Mouse (Mus musculus): Measurements from ENCODE around the gene Itgb7. TPM values are rescaled to one million over a fixed set of nuclear protein-coding genes. Genes with fewer than 3 reads are reported as not detected.

Itgb7 gene
- polyA plus RNA-seq, 1 experiment = 23.0 TPM

DNA sequence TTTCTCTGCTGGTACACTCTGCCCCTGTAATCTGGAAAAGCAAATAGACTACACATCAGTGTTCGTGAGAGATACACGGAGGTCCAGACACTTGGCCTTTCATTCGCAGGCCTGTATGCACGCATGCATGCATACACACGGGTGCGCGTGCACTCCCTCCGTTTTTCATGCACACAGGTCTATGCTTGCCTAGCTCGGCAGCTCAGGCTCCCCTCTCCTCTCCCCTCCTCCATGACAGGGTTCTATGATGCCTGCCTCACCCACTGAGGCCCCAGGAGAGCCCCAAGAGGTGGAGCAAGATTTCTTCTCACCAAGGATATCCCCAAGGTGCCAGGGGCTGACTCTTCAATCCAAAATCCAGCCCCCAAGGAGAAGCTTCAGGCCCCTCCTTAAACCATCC lies 18.2 kb upstream of the Itgb7 start:
- 66% methylated on average over 9 of the region's 9 CpGs for WGBS
- no peak for DNase-seq (ENCODE audit: low read depth, low spot score)

DNA sequence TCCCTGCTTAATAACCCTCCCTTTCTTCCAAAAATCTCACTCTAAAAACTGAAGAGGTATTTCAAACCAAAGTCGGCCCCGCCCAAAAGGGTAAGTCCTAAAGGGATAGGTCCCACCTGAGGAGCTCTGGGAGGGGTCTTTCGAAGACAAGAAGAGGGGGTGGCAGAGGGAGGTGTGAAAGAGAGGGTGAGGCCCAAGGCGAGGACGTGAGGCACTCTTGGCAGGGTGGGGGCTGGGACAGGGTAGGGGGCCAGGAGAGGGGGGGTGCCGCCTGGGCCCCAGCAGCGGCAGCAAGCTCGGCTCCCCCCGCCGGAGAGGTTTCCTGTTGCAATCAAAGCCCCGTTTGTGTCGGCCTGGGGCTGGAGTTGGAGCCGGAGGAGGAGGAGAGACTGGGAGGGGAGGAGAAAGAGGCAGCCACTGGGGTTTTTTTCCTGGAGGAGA lies 17.5 kb upstream of the Itgb7 start:
- no peak for DNase-seq (ENCODE audit: low read depth, low spot score)

DNA sequence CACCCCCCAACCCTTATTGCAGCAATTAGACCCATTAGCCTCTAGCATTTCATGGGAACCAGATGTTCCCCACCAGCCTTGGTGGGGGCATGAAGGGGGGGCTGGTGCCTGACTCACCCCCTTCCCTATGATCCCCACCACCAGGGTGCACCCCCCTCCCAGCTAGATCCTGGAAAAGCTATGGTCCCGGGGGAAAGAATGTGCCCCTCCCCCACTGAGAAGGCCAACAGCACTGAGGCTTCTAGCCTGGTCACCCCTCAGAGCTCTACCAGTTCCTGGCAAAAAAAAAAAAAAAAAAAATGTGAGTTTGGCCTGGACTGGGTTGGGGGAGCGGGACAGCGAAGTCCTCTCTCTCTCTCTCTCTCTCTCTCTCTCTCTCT lies 17.1 kb upstream of the Itgb7 start:
- DNase-seq (ENCODE audit: low read depth, low spot score) = no peak

More for the DNA sequence above, 17.5 kb upstream of the Itgb7 start:
- 33% methylated on average over 13 of the region's 13 CpGs for WGBS

DNA sequence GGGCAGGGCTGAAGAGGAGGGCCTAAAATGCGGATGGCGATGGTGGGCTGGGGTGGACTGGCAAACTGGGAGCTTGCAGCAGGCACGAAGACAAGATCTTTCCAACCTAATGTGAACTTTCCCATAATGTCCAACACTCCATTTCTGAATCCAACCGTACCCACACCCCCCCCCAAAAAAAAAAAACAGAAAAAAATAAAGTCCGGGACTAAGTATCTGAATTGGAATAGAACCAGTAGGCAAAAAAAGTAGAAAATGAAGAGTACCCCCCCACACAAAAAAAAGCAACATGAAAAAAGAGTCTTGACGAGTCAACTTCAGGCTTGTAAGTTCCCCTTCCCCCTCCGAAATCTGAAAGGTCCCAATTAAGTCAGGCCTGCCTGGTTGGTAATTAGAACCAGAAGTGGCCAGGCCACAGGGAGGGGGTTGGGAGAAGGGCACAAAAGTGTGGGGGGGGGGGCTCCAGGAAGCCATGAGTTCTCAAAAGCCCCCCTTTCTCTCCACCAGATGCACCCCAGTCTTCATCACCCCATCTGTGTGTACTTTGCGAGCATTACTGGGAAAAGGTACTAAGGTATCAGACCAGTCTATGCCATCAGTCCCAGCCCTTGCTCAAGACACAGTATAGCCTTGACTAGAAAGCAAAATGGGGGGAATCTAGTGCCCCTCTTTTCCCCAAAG lies 16.5 kb upstream of the Itgb7 start:
- DNase-seq (ENCODE audit: low read depth, low spot score) = no peak
- 26% methylated on average over 8 of the region's 8 CpGs for WGBS

More for the DNA sequence above, 17.1 kb upstream of the Itgb7 start:
- 51% methylated on average over 3 of the region's 3 CpGs for WGBS

DNA sequence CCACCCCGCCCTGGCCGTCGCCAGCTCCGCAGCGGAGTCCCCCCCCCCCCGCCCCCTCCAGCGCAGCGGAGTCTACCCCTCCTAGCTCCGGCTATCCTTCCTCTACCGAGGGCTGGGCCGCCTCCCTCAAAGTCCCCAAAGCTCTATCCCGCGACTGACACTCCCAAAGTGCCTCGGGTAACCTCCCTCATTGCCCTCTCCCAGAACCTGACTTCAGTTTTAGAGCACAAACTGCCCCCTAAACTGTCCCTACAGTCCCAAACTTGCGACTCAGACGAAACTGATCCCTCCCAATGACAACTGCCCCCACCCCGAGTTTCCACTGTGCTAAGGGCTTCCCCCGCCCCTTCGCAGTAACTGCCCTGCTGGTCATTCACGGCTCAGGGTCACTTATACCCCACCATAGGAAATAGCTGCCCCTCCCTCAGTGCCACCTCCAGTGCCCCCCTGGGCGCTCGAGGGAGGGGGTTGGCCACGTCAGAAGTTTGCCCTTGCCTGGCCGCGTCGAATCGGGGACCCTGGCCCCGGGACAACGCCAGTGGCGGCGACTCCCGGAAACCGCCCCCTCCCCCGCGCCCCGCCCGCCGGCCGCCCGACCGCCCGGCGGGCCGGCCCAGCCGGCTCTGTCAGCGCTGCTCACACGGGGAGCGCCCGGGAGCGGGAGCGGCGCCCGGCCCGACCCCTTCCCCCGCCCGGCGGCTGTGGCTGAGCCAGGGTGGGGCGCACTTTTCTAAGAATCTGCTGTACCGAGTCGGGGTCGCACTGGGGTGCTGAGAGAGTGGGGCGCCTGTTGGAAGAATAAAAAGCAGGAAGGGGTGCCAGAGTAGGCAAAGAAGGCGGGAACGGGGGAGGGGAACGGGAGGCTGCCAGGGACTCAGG lies 15.7 kb upstream of the Itgb7 start:
- under 1% methylated on average over 62 of the region's 65 CpGs for WGBS
- DNase-seq (ENCODE audit: low read depth, low spot score) = no peak

GRCm38 (mm10) chr15:102246866-102247251 lies 15.1 kb upstream of the Itgb7 start:
- DNase-seq (ENCODE audit: low read depth, low spot score) = peak; percentile 91
- WGBS = under 1% methylated on average over 35 of the region's 35 CpGs

GRCm38 (mm10) chr15:102245891-102246741 lies 14.4 kb upstream of the Itgb7 start:
- WGBS = under 1% methylated on average over 41 of the region's 44 CpGs
- no peak for DNase-seq (ENCODE audit: low read depth, low spot score)

DNA sequence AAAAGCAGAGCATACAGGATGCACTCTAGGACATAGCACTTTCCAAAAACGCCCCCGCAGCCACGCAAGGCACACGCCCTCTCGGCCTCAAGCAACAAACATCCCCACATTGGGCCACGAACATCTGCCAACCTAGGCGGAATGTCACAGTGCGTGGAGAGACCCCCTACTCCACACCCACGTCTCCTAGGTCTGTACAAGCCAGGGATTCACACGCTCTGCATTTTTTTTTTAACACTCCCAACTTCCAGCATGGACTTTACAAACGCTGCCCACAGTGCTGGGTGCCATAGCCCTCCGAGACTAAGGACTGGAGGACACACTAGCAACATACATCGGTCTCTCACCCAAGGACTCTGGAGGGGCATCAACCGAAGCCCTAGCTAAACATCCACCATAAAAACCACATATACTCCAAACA lies 13.7 kb upstream of the Itgb7 start:
- DNase-seq (ENCODE audit: low read depth, low spot score) = no peak
- WGBS = under 1% methylated on average over 14 of the region's 14 CpGs

- 9% methylated on average over 19 of the region's 19 CpGs for WGBS
Observed at GRCm38 (mm10) chr15:102244306-102245191, 12.8 kb upstream of the Itgb7 start.

DNA sequence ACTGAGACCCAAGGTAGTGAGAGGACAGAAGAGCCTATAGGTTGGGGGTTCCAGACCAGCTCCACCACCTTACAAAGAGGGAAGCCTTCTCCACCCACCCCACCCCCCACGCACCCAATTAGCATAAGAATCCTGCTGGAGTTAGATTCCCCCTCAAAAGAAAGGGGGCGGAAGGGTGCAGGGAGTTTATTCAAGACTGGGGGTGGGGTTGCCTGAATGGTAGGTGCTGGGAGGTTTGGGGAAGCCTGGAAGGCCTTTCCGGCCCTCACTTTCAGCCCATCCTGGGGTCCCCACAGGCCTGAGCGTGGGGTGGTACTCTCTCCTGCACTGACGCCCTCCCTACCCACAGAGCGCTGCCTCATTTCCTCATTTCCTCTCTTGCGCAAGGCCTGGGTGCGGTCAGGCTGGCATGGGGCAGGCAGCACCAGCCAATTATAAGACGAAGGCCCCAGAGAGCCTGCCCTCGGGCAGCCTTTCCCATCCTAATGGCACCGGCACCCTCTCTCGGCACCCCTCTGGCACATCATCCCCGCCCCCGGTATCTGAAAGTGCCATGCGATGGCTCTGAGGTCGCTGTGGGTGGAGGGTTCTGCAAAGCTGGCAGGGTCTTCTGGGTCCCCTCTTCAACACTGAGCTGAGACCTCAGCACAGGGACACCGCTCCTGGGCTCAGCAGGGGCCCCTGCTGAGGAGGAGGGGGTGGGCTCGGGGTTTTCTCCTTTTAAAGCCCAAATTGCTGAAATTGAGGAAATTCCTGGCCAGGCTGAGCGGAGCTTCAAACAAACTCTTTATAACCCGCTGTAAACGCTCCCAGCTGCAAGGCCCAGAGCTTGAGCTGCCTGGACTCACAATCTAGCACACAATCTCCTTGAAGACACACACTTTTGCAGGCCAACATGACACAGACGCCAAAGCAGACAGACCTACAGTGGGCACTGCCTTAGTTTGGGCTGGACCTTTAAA lies 11.8 kb upstream of the Itgb7 start:
- 11% methylated on average over 22 of the region's 22 CpGs for WGBS
- DNase-seq (ENCODE audit: low read depth, low spot score) = peak; percentile 94

More at GRCm38 (mm10) chr15:102244306-102245191, 12.8 kb upstream of the Itgb7 start:
- no peak for DNase-seq (ENCODE audit: low read depth, low spot score)

DNA sequence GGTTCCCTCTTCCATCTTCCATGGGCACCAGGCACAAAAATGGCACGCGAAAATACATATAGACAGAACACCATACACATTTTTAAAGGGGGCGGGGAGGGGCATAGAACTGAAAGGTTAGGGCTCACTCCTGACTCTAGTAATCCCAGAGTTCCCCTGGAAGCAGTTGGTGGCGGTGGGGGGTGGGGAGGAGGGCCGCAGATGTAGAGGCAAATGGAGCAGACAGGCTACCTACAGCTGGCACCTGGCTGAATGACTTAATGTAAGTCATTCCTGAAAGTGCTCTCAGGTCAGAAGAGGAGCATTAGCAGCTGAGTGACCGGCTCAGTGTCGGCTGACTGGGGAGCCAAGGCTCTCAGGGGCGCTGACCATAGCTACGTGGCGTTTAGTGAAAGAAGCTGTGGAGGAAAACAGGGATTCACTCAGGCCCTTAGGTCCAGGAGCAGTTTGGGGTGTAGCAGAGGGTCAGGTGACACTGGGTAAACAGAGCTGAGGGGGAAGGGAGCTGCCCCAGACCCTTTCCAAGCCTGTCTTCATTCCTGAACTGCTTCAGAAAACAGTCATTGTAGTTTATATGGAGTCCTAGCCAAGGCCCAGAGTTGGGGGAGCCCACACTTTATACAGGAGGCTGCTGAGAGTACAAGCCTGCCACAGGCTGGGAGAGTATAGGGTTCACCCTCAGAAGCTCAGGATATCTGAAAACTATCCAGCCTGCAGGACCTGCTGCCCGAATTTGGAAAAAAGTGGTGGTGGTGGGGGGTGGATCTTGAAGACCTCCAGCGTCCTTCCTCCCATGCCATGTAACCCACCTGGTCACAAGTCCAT lies 10.9 kb upstream of the Itgb7 start:
- WGBS = 55% methylated on average over 12 of the region's 12 CpGs
- no peak for DNase-seq (ENCODE audit: low read depth, low spot score)

DNA sequence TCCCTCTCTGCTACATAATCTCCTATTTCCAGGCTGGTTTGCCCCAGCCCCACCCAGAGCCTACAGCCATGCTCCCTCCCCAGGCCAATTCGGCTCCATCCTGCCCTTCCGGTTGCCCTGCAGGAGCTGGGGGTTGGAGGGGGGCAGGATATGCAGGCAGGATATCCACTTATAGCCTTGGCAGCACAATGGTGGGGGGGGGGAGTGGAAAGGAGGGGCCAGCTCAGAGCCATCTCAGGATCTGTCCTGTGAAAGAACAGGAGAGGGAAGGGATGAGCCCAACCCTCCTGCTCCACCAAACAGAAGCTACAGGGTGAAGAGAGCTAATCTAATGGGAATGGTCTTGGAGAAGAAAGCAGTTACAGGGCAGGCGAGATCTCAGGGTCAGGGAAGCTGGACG lies 8.9 kb upstream of the Itgb7 start:
- no peak for DNase-seq (ENCODE audit: low read depth, low spot score)

DNA sequence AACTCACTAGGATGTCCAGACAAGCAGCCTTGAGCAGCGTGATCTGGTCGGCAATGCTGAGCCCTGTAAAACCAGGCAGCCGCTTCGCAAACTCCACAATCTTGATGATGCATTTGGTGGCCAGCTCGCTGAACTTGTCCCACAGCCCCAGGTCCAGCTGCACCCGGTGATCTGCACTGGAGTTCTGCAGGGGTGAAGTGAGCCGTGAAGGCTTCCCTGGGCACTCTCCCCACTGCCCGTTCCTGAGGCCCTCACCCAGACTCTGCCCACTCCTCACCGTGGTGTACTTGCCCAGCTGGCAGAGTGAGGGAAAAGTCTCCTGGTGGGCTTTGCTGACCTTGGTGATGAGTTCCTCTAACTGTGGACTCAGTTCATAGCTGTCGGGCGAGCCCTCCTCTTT lies 8.1 kb upstream of the Itgb7 start:
- 83% methylated on average over 11 of the region's 11 CpGs for WGBS

More for the DNA sequence above, 8.9 kb upstream of the Itgb7 start:
- 90% methylated on average over 4 of the region's 4 CpGs for WGBS

DNA sequence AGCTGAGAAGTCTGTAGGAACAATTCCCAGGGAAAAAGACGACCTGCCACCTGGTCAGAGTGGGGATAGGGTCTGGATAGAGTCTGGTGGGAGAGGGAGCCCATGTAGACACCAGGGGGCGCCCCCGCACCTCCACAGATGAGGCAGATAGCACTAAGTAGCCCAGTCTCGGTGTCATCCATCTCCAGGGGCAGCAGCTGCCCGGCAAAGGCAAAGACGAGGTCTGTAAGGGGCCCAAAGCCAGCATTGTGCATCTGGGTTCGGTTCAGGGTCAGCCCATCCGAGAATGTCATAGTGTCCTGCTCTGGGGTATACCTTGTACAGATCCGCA lies 7.5 kb upstream of the Itgb7 start:
- no peak for DNase-seq (ENCODE audit: low read depth, low spot score)
- 17% methylated on average over 9 of the region's 9 CpGs for WGBS

More for the DNA sequence above, 8.1 kb upstream of the Itgb7 start:
- DNase-seq (ENCODE audit: low read depth, low spot score) = no peak

DNA sequence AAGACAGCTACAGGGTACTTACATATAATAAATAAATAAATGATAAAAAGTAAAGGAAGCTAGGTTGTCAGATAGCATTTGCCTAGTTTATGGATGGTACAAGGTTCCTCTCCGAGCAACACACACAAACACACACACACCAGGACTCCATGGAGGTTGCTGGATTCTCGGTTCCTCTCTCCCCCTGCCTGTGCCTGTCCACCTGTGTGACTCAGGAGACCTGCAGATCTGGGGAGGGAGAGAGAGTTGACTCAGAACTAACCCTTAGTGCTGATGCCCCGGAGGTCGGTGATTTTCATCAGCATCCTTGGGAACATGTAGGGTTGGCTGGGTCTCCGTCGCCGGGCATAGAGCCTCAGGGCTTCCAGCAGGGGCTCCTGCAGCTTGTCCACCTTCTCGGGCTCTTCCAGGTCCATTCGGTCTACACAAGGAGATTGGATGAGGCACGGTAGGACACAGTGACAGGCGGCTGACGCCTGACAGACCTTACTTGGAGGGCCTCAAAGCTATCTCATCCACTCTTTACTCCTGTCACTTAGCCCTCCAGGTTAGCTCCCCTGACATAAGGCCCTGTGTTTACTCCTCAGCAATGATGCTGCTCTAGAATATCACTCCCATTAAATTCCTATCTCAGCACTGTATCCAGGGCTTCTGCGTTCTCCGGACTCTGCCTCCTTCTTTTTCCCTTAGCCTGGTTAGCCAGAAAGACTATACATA lies 7.0 kb upstream of the Itgb7 start:
- no peak for DNase-seq (ENCODE audit: low read depth, low spot score)
- 91% methylated on average over 14 of the region's 14 CpGs for WGBS

DNA sequence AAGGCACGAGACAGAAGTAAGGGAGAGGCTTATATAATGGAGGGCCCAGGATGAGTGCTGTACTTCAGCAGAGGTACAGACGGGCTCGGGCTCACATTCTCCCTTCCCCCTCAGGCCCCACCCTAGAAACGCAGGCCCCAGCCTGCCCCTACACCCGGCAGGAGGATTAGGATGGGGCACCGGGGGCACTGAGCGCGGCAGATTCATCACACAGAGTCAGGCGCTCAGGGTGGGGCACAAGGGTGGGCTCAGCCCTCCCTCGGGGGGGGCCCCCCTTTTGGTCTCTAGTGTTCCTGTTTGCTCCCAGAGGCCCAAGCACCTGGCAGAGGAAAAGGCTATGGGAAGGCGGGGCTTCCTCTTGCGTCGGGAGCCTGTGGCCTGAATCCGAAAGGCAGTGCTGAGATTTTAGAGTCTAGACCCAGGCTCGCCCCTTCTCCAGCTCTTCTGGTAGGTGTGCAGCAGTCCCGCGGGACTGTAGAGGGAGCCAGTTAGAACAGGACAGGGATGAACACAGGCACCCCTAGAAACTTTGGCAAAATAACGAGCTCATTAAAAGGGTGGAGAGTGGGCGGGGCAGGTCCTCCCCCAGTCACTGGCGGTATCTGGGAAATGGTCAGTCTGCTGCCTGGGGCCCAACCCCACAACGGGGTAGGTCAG lies 3.8 kb upstream of the Itgb7 start:
- 13% methylated on average over 21 of the region's 21 CpGs for WGBS
- no peak for DNase-seq (ENCODE audit: low read depth, low spot score)

All from large intestine, adult 2 months (tissue).